Mouse (Mus musculus) thymus, adult 18-20 months (tissue): Measurements from ENCODE around the gene Cfdp1.

Experiments used
- DNase-seq, 2 experiments: peaks; one replicate each; pipeline ENCODE4 v3.0.0; 2022; ENCODE audit warnings: mixed read lengths in 2 of 2

The Cfdp1 gene

DNA sequence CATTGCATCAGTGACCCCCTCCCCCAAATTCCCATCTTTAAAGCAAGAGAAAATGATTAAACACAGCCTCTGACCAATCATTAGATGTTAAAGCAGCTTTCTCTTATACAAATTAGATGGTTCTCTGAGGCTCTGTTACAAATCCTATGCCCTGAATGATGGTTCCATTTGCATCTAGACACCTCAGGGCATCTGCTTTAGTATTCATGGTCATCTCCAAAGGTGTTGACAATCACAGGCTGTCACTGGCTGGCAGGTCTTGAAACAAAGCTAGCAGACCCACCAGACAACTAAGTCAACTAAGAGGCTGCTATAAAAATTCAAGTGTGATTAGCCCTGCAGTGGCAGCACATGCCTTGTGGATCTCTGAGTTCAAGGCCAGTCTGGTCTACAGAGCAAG lies 64.5 kb downstream of the Cfdp1 start:
- no peak for DNase-seq

- DNase-seq, result no peak
These were observed 64.9 kb downstream of the Cfdp1 start for GRCm38 (mm10) chr8:111789200-111789599.

- DNase-seq, result no peak
These were observed 65.6 kb downstream of the Cfdp1 start for GRCm38 (mm10) chr8:111788497-111788896.

DNA sequence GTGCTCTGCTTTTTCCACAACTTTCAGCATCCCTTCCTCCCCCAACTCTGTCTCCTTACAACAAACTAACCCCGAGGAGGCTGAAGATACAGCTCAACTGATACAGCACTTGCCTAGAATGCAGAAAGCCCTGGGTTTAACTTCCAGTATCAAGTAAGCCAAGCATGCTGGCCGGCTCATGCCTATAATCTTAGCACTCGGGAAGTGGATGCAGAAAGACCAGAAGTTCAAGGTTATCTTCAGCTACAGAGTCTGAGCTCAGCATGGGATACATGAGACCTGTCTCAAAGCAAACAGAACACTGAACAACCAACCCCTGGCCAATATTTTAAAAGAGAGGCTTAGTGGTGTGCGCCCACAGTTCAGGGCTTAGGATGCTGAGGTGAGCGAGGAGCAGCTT lies 66.0 kb downstream of the Cfdp1 start:
- DNase-seq, result no peak

DNA sequence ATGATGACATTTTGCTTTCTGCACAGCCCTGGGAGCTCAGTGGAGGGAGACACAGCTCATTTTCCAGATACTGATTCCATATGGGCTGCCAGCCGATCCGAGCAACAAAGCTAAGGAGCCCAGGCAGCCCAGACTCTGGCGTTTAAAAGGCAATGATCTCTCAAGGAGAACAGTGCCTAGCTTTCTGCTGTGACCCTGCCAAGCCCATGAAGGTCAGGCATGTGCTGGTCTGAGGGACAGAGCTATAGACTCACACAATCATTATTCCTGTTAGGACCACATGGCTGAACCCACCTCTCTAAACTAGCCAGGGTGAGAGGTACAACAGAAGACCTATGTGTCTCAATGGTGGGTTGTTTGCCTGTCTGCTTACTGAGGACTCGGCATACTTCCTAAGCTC lies 66.4 kb downstream of the Cfdp1 start:
- no peak for DNase-seq

GRCm38 (mm10) chr8:111786701-111787588 lies 67.1 kb downstream of the Cfdp1 start:
- DNase-seq, result no peak

GRCm38 (mm10) chr8:111786116-111786515 lies 68.0 kb downstream of the Cfdp1 start:
- no peak for DNase-seq

DNA sequence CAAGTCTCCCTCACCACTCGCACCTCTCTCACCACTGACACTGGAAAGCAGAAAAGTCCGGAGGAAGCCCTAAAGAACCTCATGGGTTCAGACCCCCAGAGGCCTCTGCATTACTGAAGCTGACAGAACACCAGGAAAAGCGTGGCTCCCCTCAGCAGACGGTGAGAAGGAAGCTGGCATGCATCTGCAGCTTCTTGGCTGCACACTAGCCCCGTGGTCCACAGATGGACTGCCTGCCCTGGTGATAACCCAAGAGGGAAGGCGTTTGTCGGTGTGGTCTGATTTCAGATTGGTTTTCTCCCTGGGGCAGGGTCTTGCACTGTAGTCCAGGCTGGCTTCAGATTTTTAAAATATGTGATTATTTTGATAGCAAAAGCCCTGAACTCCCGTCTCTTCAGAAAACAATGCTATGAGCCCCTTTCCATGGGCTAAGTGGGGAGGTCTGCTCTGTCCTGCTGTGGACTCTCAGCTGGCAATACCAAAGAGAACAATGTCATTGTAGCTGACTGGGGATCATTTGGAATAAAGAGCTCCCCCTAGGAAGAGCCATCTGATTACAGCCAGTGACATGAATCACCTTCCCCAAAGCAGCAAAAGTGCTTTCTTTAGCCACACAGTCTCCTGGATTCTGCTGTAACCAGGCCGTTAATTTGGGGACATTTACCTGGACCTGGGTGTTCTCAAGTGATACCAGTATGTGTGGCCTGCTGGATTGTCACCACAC lies 71.3 kb downstream of the Cfdp1 start:
- no peak for DNase-seq

GRCm38 (mm10) chr8:111782161-111782560 lies 71.9 kb downstream of the Cfdp1 start:
- no peak for DNase-seq

DNA sequence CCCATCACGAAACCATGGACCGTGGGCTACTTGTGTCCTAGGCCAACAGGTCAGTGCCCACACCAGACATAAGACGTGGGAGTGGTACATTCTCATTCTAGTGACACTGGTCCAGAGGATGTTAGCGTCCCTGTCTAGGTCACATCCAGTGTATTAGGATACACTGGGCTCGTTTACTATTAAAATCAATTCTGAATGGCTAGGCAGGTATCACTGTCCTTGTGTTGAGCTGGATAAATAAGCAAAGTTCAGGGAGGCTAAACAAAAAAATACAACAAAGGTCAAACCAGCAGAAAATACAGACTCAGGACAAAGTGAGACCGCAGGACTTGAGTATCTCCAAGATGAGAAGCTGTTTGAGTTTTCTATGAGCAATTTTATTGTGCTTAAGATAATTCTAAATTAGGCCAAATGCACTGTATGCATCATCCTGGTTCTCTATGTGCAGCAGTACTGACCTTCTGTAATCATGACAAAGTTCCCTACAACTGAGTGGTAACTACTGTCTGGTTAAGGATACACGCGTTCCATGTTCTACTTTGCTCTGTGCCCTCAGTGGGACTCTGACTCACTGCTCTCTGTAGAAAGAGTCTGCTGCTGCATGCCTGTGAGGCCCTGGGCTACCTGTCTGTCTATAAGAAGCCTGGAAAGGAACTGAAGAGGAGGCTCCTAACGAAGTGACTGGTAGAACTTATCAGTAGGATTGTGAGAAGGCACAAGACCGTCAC lies 73.2 kb downstream of the Cfdp1 start:
- DNase-seq, result no peak

DNA sequence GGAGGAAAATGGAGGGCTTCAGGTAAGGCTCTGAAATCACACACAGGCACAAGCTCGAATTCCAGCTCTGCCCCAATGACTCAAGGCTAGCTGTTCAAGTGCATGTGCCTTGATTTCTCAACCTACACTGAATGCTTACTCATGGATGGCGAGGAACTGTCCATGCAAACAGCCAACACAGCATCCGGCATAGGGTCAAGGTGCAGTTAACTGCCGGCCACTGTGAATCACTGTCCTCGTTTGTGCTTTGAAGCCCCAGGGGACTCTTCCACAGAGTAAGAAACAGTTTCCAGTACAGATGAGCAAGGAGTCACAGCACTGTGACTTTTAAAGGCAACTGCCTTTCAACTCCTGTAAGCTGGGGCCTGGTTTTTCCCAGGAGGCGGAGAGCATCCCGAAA lies 74.4 kb downstream of the Cfdp1 start:
- no peak for DNase-seq

DNA sequence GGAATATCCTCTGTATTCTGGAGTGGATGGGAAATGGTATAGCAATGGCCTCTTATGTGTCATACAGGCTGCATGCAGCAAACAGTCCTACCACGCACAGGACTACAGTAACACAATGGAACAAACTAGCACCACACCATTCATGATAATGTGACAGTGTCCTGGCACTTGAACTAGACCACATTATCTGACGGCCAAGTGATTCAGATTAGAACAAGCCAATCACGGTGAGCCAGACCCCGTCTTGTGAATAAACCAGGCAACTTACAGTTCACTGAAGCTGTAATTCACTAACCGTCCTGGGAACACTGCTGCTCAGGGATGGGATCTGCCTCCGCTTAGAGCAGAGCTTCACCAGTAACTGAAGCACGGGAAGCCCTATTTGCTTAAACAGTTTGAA lies 75.3 kb downstream of the Cfdp1 start:
- DNase-seq, result no peak

- no peak for DNase-seq
These were observed 77.6 kb downstream of the Cfdp1 start for GRCm38 (mm10) chr8:111776492-111776891.

DNA sequence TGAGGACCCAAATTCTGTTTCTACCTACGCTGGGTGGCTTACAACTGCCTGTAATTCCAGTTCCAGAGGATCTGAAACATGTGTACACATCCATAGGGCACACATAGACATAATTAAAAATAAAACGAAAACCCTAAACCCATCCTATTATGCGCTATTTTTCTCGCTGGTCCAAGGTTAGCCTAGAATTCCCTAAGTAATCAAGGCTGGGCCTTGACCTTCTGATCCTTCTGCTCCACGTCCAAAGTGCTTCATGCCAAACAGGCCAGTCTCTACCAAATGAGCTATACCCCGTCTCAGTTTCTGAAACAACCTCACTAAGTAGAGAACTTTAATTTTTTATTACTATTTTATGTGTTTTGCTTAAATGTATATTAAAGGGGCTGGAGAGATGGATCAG lies 78.3 kb downstream of the Cfdp1 start:
- no peak for DNase-seq

DNA sequence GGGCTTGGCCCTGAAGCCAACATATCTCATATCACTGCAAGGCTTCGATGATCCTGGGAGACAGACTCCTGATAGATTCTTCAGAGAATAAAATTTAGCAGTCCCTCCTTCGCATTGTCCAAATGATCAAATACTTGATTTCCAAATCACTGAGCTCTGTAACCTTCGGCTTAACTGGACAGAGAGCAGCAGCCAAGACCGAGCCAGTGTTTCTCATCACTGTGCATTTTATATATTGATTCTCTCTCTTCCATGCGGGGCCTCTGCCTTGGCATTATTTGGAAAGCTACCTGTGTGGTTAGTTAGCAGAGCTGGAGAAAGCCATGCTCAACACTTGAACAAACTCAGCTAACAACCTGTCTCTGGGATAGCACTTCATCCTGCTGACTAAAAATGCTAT lies 80.6 kb downstream of the Cfdp1 start:
- DNase-seq, result no peak

DNA sequence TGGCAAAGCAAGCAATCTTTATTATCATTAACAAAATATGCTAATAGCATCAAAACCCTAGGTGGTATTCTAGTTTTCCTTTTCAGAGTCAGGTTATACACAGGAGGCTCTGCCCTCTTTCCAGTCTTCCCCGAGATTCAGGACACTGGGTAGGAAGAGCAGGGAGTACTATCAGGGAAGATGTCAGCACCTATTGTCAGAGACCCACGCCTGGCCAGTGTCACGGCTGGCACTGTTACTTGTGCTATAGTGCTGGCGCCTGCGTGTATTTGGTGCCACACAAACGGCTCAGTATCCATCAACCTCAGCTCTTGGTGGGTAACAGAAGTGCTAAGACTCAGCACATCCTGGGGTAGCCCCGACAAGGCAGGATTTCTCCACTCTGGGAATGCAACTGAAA lies 81.0 kb downstream of the Cfdp1 start:
- no peak for DNase-seq

DNA sequence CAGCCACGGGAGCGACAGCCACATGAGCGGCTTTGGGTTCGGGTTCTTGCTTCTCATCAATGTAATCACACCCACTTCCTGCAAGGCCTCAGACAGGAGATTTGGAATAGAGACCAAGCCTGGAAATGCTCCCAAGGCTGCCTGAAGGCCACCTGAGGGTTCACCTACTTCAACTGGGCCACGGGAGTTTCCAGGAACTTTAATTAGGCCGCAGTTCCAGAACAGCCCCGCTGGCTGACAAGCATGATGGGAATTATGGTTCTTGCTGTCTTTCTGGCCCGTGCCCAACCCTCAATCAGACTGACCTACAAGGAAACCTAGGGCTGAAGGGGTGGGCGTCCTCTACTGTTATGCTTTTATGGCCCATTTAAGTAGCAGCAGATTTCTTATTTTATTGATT lies 82.0 kb downstream of the Cfdp1 start:
- DNase-seq, result no peak

- no peak for DNase-seq
These were observed 82.5 kb downstream of the Cfdp1 start for GRCm38 (mm10) chr8:111771625-111772020.

DNA sequence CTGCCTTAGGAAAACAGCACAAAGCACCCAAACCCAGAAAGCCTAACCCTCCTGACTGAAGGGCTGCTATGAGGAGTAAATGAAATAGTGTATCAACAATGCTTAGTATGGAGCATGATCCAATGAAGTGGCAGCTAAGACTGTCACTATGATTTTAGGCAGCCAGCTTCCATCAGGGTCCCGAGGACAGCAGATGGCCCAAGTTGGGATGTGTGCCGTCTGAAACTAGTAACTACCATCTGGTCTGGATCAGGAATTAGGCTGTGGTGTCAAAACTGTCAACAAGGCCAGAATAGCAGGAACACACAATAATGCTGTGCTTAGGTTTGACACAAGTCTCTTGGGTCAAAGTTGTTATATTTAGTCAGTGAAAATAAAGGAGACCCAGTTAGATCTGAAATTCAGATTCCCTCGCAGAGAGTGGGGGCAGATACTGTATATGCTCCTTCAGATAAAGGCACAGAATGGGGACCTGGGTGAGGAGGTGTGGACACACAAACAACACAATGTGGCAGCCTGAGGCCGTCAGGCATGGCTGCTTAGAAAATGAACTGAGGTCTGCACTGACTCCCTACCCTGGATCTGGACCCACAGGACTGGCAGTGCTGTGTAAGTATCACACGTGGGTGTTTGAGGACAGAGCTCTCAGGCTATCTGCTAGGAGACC lies 83.0 kb downstream of the Cfdp1 start:
- DNase-seq, result no peak

- DNase-seq, result no peak
These were observed 84.2 kb downstream of the Cfdp1 start for GRCm38 (mm10) chr8:111769764-111770428.

- no peak for DNase-seq
These were observed 84.8 kb downstream of the Cfdp1 start for GRCm38 (mm10) chr8:111769296-111769695.

DNA sequence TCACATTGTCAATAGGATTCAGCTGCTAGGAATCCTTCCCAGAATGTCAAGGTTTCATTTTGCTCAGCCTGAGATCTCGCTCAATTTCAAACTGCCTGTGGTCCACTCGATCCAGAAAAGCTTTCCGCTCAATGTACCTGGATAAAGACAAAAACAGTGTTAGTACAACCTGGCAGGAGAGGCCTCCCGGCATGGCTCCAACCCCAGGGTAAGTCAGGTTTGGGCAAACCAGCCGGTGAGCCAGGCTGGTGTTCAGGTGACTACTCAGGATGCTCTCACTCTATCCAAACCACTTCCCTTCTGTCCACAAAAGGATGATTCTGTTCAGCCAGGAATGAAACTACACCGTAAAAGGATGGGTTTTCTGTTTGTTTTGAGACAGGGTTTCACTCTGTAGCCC lies 85.4 kb downstream of the Cfdp1 start:
- DNase-seq, result no peak
